Mouse (Mus musculus) left cerebral cortex, adult 9 months (tissue): Measurements from ENCODE around the gene Slco6c1.

ENCODE experiments used
- DNase-seq, 2 experiments: peaks; one replicate each; pipeline ENCODE4 v3.0.0; 2022; ENCODE audit warnings: low spot score in 2 of 2

Slco6c1 gene

GRCm38 (mm10) chr1:97128201-97128600, at the start of gene Slco6c1:
Slco6c1 (minus strand) TSS chr1:97128301.
- no peak for DNase-seq

- DNase-seq: no peak
Measured at GRCm38 (mm10) chr1:97038982-97039381, 89.1 kb downstream of the Slco6c1 start.

- peak in 1 of 2 experiments; percentile 10 for DNase-seq
Measured at GRCm38 (mm10) chr1:97038548-97038947, 89.6 kb downstream of the Slco6c1 start.

- no peak for DNase-seq
Measured at GRCm38 (mm10) chr1:97037955-97038354, 90.1 kb downstream of the Slco6c1 start.

GRCm38 (mm10) chr1:97021388-97021787, 106.7 kb downstream of the Slco6c1 start:
- no peak for DNase-seq

GRCm38 (mm10) chr1:97019404-97019803, 108.7 kb downstream of the Slco6c1 start:
- no peak for DNase-seq

- peak in 1 of 2 experiments; percentile 75 for DNase-seq
Measured at GRCm38 (mm10) chr1:97018978-97019377, 109.1 kb downstream of the Slco6c1 start.
